Mouse (Mus musculus): Measurements from ENCODE around the gene Cdh19.
A peak's percentile ranks its signal among the peaks of the same experiment; 100 is the strongest.

The Cdh19 gene

GRCm38 (mm10) chr1:110977484-110977883 is at the start of gene Cdh19:
Gene Cdh19 (minus strand): TSS chr1:110977584.
- DNase-seq (ENCODE audit: low read depth, low spot score): no peak

GRCm38 (mm10) chr1:111020434-111021060 is 43.2 kb upstream of the Cdh19 start:
- no peak for DNase-seq (ENCODE audit: low read depth, low spot score)

- DNase-seq (ENCODE audit: low read depth, low spot score): no peak
Measured at GRCm38 (mm10) chr1:111017640-111018039, 40.3 kb upstream of the Cdh19 start.

GRCm38 (mm10) chr1:110989824-110990223 is 12.4 kb upstream of the Cdh19 start:
- DNase-seq (ENCODE audit: low read depth, low spot score): no peak

GRCm38 (mm10) chr1:110969201-110969600 is 8.2 kb downstream of the Cdh19 start:
- DNase-seq (ENCODE audit: low read depth, low spot score): peak; percentile 29

GRCm38 (mm10) chr1:110909752-110910151 is 67.6 kb downstream of the Cdh19 start:
- DNase-seq (ENCODE audit: low read depth, low spot score): no peak

GRCm38 (mm10) chr1:110909218-110909617 is 68.2 kb downstream of the Cdh19 start:
- no peak for DNase-seq (ENCODE audit: low read depth, low spot score)

- DNase-seq (ENCODE audit: low read depth, low spot score): peak; percentile 79
Measured at GRCm38 (mm10) chr1:110904266-110904665, 73.1 kb downstream of the Cdh19 start.
